Mouse (Mus musculus) left cerebral cortex, postnatal 10 days (tissue): ENCODE data around the gene Olfr638. TPM values are rescaled to one million over a fixed set of nuclear protein-coding genes. Genes with fewer than 3 reads are reported as not detected.
"Not testable (repeated sequence)": the region's sequence is repeated elsewhere in the genome, so short reads cannot be mapped to it uniquely, and the experiment has no call there.

Source experiments
- DNase-seq, 2 experiments: peaks; one replicate each; pipeline ENCODE4 v3.0.0; 2021 to 2022; ENCODE audit warnings: low spot score in 2 of 2, mixed read lengths in 1 of 2; ENCODE audit errors: extremely low spot score in 1 of 2
- intact Hi-C: fragments of 180-260 bp; cut with DNase I; formaldehyde crosslinking; loops from one replicate; pipeline ENCODE4 v1.15.1; 2025
- total RNA-seq, 2 experiments: library from RNA; stranded (reverse); gene quantifications; 2 replicates each; pipeline ENCODE4 v1.2.3; 2021

Olfr638 gene
- total RNA-seq: not detected

GRCm38 (mm10) chr7:103998446-103998845 is at the start of gene Olfr638:
TSS of gene Olfr638 (plus strand) at chr7:103998746.
- intact Hi-C loops: no loop called here
- DNase-seq: no peak

GRCm38 (mm10) chr7:103966873-103967272 is 31.7 kb upstream of the Olfr638 start:
- intact Hi-C loops, DNase-seq: not testable (repeated sequence)

GRCm38 (mm10) chr7:103970852-103971251 is 27.7 kb upstream of the Olfr638 start, which contains the start of gene Olfr635:
TSS of gene Olfr635 (plus strand) at chr7:103971152.
- intact Hi-C loops: no loop called here
- DNase-seq: no peak

GRCm38 (mm10) chr7:103971782-103972181 is 26.8 kb upstream of the Olfr638 start:
- intact Hi-C loops: no loop called here

GRCm38 (mm10) chr7:103999124-103999523 is 578 bp downstream of the Olfr638 start:
- intact Hi-C loops: no loop called here
- DNase-seq: no peak

More at GRCm38 (mm10) chr7:103971782-103972181, 26.8 kb upstream of the Olfr638 start:
- DNase-seq: no peak

GRCm38 (mm10) chr7:104017203-104017602 is 18.7 kb downstream of the Olfr638 start, which contains the start of gene Olfr639:
TSS of gene Olfr639 (minus strand) at chr7:104017303.
- no peak for DNase-seq
- intact Hi-C loops: no loop called here

GRCm38 (mm10) chr7:104018953-104019352 is 20.4 kb downstream of the Olfr638 start:
- no peak for DNase-seq
- intact Hi-C loops: no loop called here

- intact Hi-C loops: no loop called here
- no peak for DNase-seq
Measured at GRCm38 (mm10) chr7:104021651-104022050, 23.1 kb downstream of the Olfr638 start.

- intact Hi-C loops: no loop called here
- DNase-seq: no peak
Measured at GRCm38 (mm10) chr7:104025473-104025872, 26.9 kb downstream of the Olfr638 start, which contains the start of gene Olfr640. TSS of gene Olfr640 (minus strand) at chr7:104025573.

GRCm38 (mm10) chr7:104026978-104027377 is 28.4 kb downstream of the Olfr638 start:
- no peak for DNase-seq
- intact Hi-C loops: no loop called here

GRCm38 (mm10) chr7:104035145-104035544 is 36.6 kb downstream of the Olfr638 start, which contains the start of gene Olfr641:
TSS of gene Olfr641 (plus strand) at chr7:104035445.
- DNase-seq: no peak
- intact Hi-C loops: no loop called here

GRCm38 (mm10) chr7:104050745-104051144 is 52.2 kb downstream of the Olfr638 start:
- DNase-seq: no peak
- intact Hi-C loops: no loop called here

- DNase-seq: no peak
- intact Hi-C loops: no loop called here
Measured at GRCm38 (mm10) chr7:104052566-104052965, 54.0 kb downstream of the Olfr638 start, which contains the start of gene Olfr642. TSS of gene Olfr642 (minus strand) at chr7:104052666.

Other genes with a start within 250 kb of the Olfr638 start
- gene Olfr630, start 241.4 kb upstream of the Olfr638 start, total RNA-seq: not detected
- gene Olfr69, start 227.2 kb upstream of the Olfr638 start, total RNA-seq: not detected
- gene Olfr68, start 219.0 kb upstream of the Olfr638 start, total RNA-seq: not detected
- gene Olfr67, start 206.9 kb upstream of the Olfr638 start, total RNA-seq: not detected
- gene Hbb-bt, start 184.8 kb upstream of the Olfr638 start, total RNA-seq: 100 to 1,000 TPM in 1 of 2 experiments, 10 to 100 TPM in 1; 58.1 to 118 TPM
- 100 to 1,000 TPM; 487 to 924 TPM for gene Hbb-bs, start 170.7 kb upstream of the Olfr638 start, total RNA-seq
- not detected for gene Hbb-bh2, start 158.2 kb upstream of the Olfr638 start, total RNA-seq
- not detected for gene Hbb-bh1, start 155.6 kb upstream of the Olfr638 start, total RNA-seq
- not detected for gene Hbb-y, start 145.5 kb upstream of the Olfr638 start, total RNA-seq
- not detected for gene Olfr66, start 112.5 kb upstream of the Olfr638 start, total RNA-seq
- not detected for gene Olfr64, start 104.3 kb upstream of the Olfr638 start, total RNA-seq
- under 1 TPM in 1 of 2 experiments, not detected in 1; 0.19 TPM for gene Olfr65, start 95.3 kb upstream of the Olfr638 start, total RNA-seq
- not detected for gene Olfr631, start 69.9 kb upstream of the Olfr638 start, total RNA-seq
- under 1 TPM in 1 of 2 experiments, not detected in 1; 0.26 TPM for gene Olfr632, start 64.4 kb upstream of the Olfr638 start, total RNA-seq
- not detected for gene Olfr633, start 54.3 kb upstream of the Olfr638 start, total RNA-seq
- under 1 TPM; 0.04 to 0.06 TPM for gene Olfr635, start 27.6 kb upstream of the Olfr638 start, total RNA-seq
- under 1 TPM; 0.11 to 0.20 TPM for gene Olfr639, start 18.6 kb downstream of the Olfr638 start, total RNA-seq
- gene Olfr640, start 26.8 kb downstream of the Olfr638 start, total RNA-seq: not detected
- not detected for gene Olfr641, start 36.7 kb downstream of the Olfr638 start, total RNA-seq
- gene Olfr642, start 53.9 kb downstream of the Olfr638 start, total RNA-seq: not detected
- gene 4930516K23Rik, start 62.7 kb downstream of the Olfr638 start, total RNA-seq: not detected
- not detected for gene Olfr644, start 73.1 kb downstream of the Olfr638 start, total RNA-seq
- not detected for gene Olfr645, start 86.7 kb downstream of the Olfr638 start, total RNA-seq
- gene Olfr646, start 106.1 kb downstream of the Olfr638 start, total RNA-seq: not detected
- not detected for gene Ubqln5, start 131.1 kb downstream of the Olfr638 start, total RNA-seq
- not detected for gene Olfr643, start 138.7 kb downstream of the Olfr638 start, total RNA-seq
- not detected for gene Ubqln3, start 144.5 kb downstream of the Olfr638 start, total RNA-seq
- not detected for gene Ubqlnl, start 151.8 kb downstream of the Olfr638 start, total RNA-seq
- not detected for gene Olfm5, start 166.1 kb downstream of the Olfr638 start, total RNA-seq
- gene Olfr648, start 184.6 kb downstream of the Olfr638 start, total RNA-seq: under 1 TPM; 0.34 to 0.43 TPM
- gene Olfr649, start 197.2 kb downstream of the Olfr638 start, total RNA-seq: not detected
- gene Trim6, start 220.0 kb downstream of the Olfr638 start, total RNA-seq: under 1 TPM; 0.63 to 0.75 TPM
- under 1 TPM; 0.88 to 0.99 TPM for gene Trim34a, start 245.7 kb downstream of the Olfr638 start, total RNA-seq